Mouse (Mus musculus) left cerebral cortex, postnatal 25 days (tissue): ENCODE measurements at regions not wholly inside any gene's neighbourhood (a gene's known extent, or its start where the extent isn't known, plus 50 kb on each side); places are given as distances from the start of the nearest gene placed in this dataset.
A peak's percentile ranks its signal among the peaks of the same experiment; 100 is the strongest.

Experiments used
- DNase-seq, 2 experiments: peaks; one replicate each; pipeline ENCODE4 v3.0.0; 2022; ENCODE audit warnings: low spot score in 2 of 2, mixed read lengths in 1 of 2
- intact Hi-C: fragments of 180-260 bp; cut with DNase I; formaldehyde crosslinking; loops from one replicate; pipeline ENCODE4 v1.15.1; 2025

DNA sequence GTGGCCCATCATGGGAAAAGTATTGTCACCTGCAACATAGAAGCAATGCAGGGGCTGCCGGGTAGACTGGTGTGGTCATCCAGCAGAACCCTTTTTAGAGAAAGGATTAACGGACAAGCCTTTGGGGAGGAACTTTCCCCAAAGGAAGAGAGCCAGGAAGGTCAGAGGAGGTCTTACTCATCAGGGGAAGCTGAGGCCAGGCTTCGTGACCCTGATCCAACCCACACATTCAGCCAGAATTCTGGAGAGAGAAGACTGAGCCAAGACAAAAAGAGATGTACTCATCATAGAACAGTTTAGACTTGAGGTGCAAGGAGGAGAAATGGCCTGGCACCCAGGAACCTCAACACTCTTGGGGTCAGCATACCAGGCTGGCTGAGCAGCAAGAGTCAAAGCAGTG is 67.9 kb upstream of the Sh3bp4 start:
- intact Hi-C loops = no loop called here
- DNase-seq = no peak

DNA sequence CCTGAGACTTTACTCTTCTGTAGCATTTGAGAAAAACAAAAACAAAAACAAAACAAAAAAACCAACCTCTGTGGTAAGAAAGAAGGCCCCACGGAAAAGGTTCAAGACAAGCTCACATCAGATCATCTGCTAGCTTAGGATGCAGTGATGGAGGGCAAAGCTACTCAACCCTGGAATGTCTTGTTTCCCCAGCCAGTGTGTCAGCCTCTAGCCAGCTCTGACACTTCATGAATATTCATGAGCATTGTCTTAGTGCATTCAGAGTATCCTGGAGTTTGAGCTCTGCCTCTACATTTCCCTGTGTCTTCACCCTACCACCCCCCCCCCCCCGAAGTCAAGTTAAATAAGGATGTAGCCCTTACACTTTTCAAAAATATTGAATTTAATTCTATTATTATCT is 66.5 kb upstream of the Sh3bp4 start:
- DNase-seq = no peak
- intact Hi-C loops = no loop called here

DNA sequence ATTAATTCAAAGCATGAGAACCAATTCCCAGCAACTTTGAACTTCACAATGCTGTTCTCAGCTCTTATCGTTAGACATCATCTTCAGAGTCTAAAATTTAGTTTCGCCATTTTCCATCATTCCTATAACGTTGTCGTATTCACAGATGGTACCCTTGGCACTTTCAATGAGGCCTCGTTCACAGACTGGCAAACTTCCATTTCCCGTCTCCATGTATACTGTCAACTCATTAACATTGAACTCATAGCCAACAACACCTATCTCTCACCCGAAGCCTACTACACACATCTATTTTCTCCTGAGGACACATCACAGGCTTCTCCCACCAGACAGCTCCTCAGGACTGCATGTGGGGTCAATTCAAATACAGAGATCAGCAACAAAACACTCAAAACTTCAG is 62.7 kb upstream of the Sh3bp4 start:
- DNase-seq = peak in 1 of 2 experiments; percentile 17
- intact Hi-C loops = loop anchor here (5.0 kb wide), 1 partner anchor 330 kb away; no protein-coding TSS in a partner anchor

DNA sequence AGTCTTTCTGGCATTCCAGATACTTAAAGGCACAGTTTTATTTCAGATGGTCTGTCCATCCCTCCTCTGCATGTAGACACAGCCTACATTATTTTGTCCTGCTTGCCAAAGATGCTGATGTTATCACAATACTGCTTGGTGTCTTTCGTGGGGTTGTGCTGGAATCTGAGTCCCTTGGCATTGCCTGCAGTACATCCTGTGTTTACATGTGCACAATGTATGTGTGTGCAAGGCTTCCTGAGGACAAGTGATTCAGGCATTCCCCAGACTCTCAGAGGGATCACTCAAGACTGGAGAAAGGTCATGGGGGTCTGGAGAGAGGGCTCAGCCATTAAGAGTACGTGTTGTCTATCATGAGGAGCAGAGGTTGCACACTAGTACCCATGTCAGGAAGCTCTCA is 60.0 kb upstream of the Sh3bp4 start:
- intact Hi-C loops = no loop called here
- DNase-seq = no peak

DNA sequence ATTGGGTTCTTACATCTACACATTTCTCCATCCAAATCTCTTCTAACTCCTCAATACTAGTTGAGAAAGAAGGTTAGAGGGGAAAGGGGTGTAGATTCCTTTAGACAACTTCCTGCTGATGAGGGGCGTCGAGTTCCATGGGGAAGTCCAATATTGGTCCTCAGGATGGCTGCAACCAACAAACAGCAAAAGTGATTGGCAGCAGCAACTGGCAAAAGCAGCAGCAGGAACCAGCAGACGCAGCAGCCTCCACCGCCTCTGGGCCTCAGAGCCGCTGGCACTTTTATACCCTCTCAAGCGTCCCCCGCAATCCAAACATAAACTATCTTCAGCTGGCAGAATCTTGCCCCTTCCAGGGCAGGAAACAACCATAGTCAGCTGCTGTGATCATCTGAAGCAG is 58.8 kb upstream of the Sh3bp4 start:
- no peak for DNase-seq
- intact Hi-C loops = no loop called here

DNA sequence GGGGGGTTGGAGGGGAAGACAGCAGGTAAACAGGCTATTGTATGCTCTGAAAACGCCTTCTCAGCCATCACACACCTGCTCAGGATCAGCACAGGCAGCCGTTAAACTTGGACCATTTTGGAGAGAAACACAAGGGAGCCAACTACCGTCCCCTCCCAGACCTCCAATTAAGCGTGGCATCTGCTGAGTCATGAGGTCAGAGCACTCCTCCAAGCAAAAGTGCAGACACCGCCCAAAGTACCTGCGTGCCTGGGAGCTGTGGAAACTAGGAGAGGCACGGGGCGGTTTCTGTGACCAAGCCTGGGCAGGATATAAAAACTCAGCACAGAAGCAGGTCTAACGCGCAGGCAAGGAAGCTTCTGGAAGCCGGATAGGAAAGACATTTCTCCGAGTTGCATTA is 54.8 kb upstream of the Sh3bp4 start:
- intact Hi-C loops = no loop called here
- DNase-seq = no peak

DNA sequence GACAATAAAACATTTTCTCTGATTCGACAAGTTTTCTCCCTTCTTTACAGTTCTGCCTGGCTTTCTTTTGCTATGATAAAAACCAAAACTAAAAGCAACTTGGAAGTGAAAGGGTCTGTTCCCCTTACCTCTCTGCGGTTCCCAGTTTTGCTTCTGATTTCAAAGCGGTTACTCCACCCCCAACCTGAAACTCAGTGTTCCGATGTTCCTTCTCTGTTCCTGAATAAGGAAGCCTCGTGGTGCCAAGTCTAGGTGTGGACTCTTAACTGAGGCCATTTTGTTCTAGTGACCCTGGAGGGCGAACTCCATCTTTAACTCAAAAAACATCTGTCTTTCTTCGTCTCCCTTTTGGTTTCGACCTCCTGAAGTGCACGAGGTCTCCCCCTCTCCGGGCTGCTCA is 54.4 kb upstream of the Sh3bp4 start:
- intact Hi-C loops = no loop called here
- no peak for DNase-seq

DNA sequence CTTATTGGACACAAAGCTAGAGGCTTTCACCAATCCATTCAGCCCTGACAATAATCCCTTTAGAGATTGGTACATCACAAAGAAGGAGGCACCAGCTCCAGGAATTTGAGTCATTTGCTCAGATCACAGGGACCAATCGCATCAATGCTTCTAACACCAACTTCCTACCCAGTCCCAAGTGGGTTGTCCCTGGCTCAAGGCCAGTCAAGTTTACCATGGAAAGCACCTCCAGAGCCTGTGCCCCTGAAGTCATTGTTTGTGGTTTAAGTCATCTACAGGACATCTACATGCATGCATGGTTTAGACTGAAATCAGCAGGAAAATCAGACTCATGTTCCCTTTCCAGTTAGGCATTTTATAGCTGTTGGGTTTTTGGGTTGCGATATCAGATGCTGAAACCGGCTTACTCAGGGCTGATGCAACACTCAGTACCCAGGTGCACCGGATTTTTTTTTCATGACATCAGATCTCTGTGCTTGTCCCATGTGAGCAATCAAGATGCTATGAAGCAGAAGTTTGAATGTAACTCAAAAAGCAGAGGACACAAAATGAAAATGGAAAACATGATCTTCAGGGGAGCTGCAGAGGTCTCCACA is 50.3 kb upstream of the Sh3bp4 start:
- no peak for DNase-seq
- intact Hi-C loops = no loop called here
